Mouse (Mus musculus): ENCODE measurements around the gene Tectb.

DNA sequence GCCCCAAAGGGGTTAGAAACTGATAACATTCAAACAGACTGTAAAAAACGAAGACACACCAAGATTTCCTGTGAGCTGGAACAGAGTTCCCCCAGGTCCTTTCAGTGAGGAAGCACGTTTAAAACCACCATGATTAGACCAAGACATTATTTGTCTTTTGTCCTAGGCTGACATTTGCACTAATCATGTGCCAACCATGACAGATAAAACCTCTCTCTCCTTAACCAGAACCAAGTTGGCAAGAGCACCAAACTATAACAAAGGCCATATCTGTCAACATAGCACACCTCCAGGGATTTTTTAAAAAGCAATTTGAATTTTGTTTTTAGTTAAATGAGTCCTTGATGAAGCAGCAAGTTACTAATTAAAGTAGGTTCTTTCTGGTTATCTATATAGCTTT is 12.8 kb upstream of the Tectb start:
- TF ChIP-seq CTCF (IDR thresholded peaks at IDR 0.05; ENCODE audit: low read depth, low read length) = no peak
- TF ChIP-seq GATA1 (IDR thresholded peaks at IDR 0.05; ENCODE audit: borderline replicate concordance, low read length) = no peak
- TF ChIP-seq TAL1 (conservative IDR thresholded peaks at IDR 0.05; ENCODE audit: low read depth, low read length) = no peak

Data from G1E (cell line).